Mouse (Mus musculus): ENCODE results near the gene Bcl2l11. TPM values are rescaled to one million over a fixed set of nuclear protein-coding genes. Genes with fewer than 3 reads are reported as not detected.
A peak's percentile ranks its signal among the peaks of the same experiment; 100 is the strongest.

Bcl2l11 gene
- polyA plus RNA-seq, 1 experiment from 2014 or later: 25.6 TPM

GRCm38 (mm10) chr2:128166623-128167423 lies 41.0 kb downstream of the Bcl2l11 start:
- no peak for ATAC-seq (ENCODE audit: low FRiP score, low TSS enrichment)
- 54% methylated on average over 13 of the region's 13 CpGs for WGBS
- no peaks in the 10 kb centered on the region for H3K36me3 ChIP-seq (ENCODE audit: insufficient read depth, low read length)
- peaks cover 4% of the 10 kb centered on the region; the same call in 1 of the 2 replicates for H3K4me1 ChIP-seq (ENCODE audit: insufficient read depth, low read length)
- no peak overlapping the region for H3K4me2 ChIP-seq (replicated peaks; ENCODE audit: low read depth, low read length)
- no peak overlapping the region for H3K9ac ChIP-seq (replicated peaks; ENCODE audit: low read length)
- no peaks in the 10 kb centered on the region for H3K27me3 ChIP-seq (ENCODE audit: insufficient read depth, low read length)
- H3K9me3 ChIP-seq (ENCODE audit: low read length): no peaks in the 10 kb centered on the region
- 0 out of 2 replicates have a peak overlapping the region, but pooled peaks have one; percentile 16 for H3K27ac ChIP-seq (ENCODE audit: low read length)
- no peak overlapping the region for H3K4me3 ChIP-seq (ENCODE audit: low read length)

DNA sequence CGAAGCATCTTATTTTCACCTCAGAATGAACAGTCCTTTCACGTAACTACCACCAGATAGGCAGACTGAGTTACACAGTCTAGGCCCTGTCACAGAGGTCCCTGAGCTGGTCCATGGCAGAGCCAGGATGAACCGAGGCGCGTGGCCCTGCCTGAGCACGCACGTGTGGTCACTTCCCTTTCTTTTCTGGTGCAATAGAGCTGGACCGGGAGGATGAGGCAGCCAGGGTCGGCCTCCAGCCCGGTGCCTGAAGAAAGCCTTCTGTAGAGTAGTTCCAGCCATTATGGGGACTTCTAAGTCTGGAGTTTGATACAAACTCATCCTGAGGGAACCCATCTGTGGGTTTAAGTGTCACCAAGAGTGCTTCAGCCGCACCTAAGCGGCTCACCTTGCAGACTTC lies 42.1 kb downstream of the Bcl2l11 start:
- Histone ChIP-seq H3K4me3 (ENCODE audit: low read length) (no peak overlapping the region), H3K27me3 (ENCODE audit: insufficient read depth, low read length) (no peaks in the 10 kb centered on the region), H3K27ac (ENCODE audit: low read length) (no peak overlapping the region), H3K36me3 (ENCODE audit: insufficient read depth, low read length) (no peaks in the 10 kb centered on the region), H3K4me2 (replicated peaks; ENCODE audit: low read depth, low read length) (no peak overlapping the region), H3K9me3 (ENCODE audit: low read length) (no peaks in the 10 kb centered on the region), H3K4me1 (ENCODE audit: insufficient read depth, low read length) (peaks cover 4% of the 10 kb centered on the region; the same call in 1 of the 2 replicates), H3K9ac (replicated peaks; ENCODE audit: low read length) (no peak overlapping the region)
- 89% methylated on average over 12 of the region's 12 CpGs for WGBS
- ATAC-seq (ENCODE audit: low FRiP score, low TSS enrichment): no peak

DNA sequence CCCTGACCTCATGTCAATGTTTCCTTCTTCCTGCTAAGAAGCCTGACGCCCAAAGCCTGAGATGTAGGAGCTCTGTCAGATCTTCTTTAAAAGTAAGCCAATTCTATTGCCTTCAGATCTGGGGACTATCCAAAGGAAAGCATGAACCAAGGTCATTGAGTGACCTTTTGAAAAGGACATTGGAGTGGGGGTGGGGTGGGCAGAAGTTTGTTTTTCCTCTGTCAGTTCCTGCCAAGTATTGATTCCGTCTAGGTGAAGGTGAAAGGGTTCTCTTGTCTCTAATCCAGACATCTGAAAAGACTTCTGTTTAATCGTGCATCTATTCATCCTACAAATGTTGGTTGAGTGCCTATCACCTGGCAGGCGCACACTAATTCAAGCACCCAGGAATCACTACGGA lies 43.6 kb downstream of the Bcl2l11 start:
- WGBS: 85% methylated on average over 5 of the region's 5 CpGs

DNA sequence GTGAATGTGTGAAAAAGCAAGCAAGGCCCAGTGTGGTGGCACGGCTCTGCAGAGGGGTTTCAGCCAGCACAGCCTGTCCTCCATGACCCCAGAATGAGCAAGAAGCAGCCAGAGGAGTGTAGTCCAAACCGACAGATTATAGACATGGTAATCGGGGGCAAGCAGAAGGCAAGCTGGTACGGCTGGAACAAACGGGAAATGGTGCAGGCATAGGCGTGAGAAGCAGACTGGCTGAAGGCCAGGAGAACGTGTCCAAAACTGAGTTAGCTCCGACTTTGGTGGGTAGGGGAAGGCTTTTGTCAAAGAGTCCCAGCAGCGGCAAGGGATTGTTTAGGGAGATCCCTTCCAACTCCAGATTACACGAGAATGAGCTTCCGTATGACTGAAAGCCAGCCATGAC lies 44.1 kb downstream of the Bcl2l11 start:
- Histone ChIP-seq H3K36me3 (ENCODE audit: insufficient read depth, low read length) (no peaks in the 10 kb centered on the region), H3K27ac (ENCODE audit: low read length) (no peak overlapping the region), H3K9ac (replicated peaks; ENCODE audit: low read length) (no peak overlapping the region), H3K27me3 (ENCODE audit: insufficient read depth, low read length) (no peaks in the 10 kb centered on the region), H3K9me3 (ENCODE audit: low read length) (no peaks in the 10 kb centered on the region), H3K4me1 (ENCODE audit: insufficient read depth, low read length) (peaks cover 17% of the 10 kb centered on the region), H3K4me3 (ENCODE audit: low read length) (no peak overlapping the region), H3K4me2 (replicated peaks; ENCODE audit: low read depth, low read length) (no peak overlapping the region)
- no peak for ATAC-seq (ENCODE audit: low FRiP score, low TSS enrichment)
- WGBS: 84% methylated on average over 11 of the region's 11 CpGs

More for the DNA sequence above, 43.6 kb downstream of the Bcl2l11 start:
- no peak overlapping the region for H3K4me2 ChIP-seq (replicated peaks; ENCODE audit: low read depth, low read length)
- no peak overlapping the region for H3K27ac ChIP-seq (ENCODE audit: low read length)
- no peak overlapping the region for H3K4me3 ChIP-seq (ENCODE audit: low read length)
- H3K9ac ChIP-seq (replicated peaks; ENCODE audit: low read length): no peak overlapping the region
- no peaks in the 10 kb centered on the region for H3K36me3 ChIP-seq (ENCODE audit: insufficient read depth, low read length)
- H3K4me1 ChIP-seq (ENCODE audit: insufficient read depth, low read length): peaks cover 13% of the 10 kb centered on the region; the same call in 1 of the 2 replicates
- no peaks in the 10 kb centered on the region for H3K9me3 ChIP-seq (ENCODE audit: low read length)
- ATAC-seq (ENCODE audit: low FRiP score, low TSS enrichment): no peak
- no peaks in the 10 kb centered on the region for H3K27me3 ChIP-seq (ENCODE audit: insufficient read depth, low read length)

- Histone ChIP-seq H3K9me3 (ENCODE audit: low read length) (no peaks in the 10 kb centered on the region), H3K9ac (replicated peaks; ENCODE audit: low read length) (no peak overlapping the region), H3K27me3 (ENCODE audit: insufficient read depth, low read length) (no peaks in the 10 kb centered on the region), H3K4me1 (ENCODE audit: insufficient read depth, low read length) (peaks cover 19% of the 10 kb centered on the region), H3K4me3 (ENCODE audit: low read length) (no peak overlapping the region), H3K36me3 (ENCODE audit: insufficient read depth, low read length) (no peaks in the 10 kb centered on the region), H3K4me2 (replicated peaks; ENCODE audit: low read depth, low read length) (no peak overlapping the region), H3K27ac (ENCODE audit: low read length) (no peak overlapping the region)
- no peak for ATAC-seq (ENCODE audit: low FRiP score, low TSS enrichment)
- 94% methylated on average over 3 of the region's 3 CpGs for WGBS
Observed at GRCm38 (mm10) chr2:128170614-128171013, 44.8 kb downstream of the Bcl2l11 start.

DNA sequence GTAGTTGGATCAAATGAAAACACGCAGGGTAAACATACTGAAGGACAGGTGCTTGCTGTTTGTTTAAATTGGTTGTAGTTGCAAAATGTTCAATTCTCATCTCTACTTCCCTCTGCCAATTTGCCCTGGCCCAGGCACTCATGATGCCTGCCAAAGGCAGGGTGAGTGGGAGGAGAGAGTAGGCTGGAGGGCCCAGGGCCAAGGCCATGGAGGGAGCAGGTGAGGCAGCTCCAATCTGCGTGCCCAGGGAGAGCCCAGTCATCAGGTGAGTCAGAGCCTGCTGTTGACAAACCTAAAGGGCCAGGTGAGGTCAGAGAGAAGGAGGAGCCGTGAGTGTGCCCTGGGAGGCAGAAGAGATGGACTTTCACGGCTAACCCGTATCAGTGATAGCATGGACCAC lies 46.4 kb downstream of the Bcl2l11 start:
- Histone ChIP-seq H3K36me3 (ENCODE audit: insufficient read depth, low read length) (no peaks in the 10 kb centered on the region), H3K4me3 (ENCODE audit: low read length) (no peak overlapping the region), H3K27ac (ENCODE audit: low read length) (no peak overlapping the region), H3K9ac (replicated peaks; ENCODE audit: low read length) (no peak overlapping the region), H3K4me2 (replicated peaks; ENCODE audit: low read depth, low read length) (no peak overlapping the region), H3K4me1 (ENCODE audit: insufficient read depth, low read length) (peaks cover 25% of the 10 kb centered on the region), H3K9me3 (ENCODE audit: low read length) (no peaks in the 10 kb centered on the region), H3K27me3 (ENCODE audit: insufficient read depth, low read length) (no peaks in the 10 kb centered on the region)
- ATAC-seq (ENCODE audit: low FRiP score, low TSS enrichment): no peak
- WGBS: 92% methylated on average over 5 of the region's 5 CpGs

- Histone ChIP-seq H3K36me3 (ENCODE audit: insufficient read depth, low read length) (no peaks in the 10 kb centered on the region), H3K4me3 (ENCODE audit: low read length) (no peak overlapping the region), H3K9ac (replicated peaks; ENCODE audit: low read length) (no peak overlapping the region), H3K4me2 (replicated peaks; ENCODE audit: low read depth, low read length) (no peak overlapping the region), H3K27ac (ENCODE audit: low read length) (no peak overlapping the region), H3K4me1 (ENCODE audit: insufficient read depth, low read length) (peaks cover 31% of the 10 kb centered on the region), H3K9me3 (ENCODE audit: low read length) (no peaks in the 10 kb centered on the region), H3K27me3 (ENCODE audit: insufficient read depth, low read length) (no peaks in the 10 kb centered on the region)
- WGBS: 32% methylated on average over 5 of the region's 5 CpGs
- no peak for ATAC-seq (ENCODE audit: low FRiP score, low TSS enrichment)
Observed at GRCm38 (mm10) chr2:128174176-128174575, 48.3 kb downstream of the Bcl2l11 start.

DNA sequence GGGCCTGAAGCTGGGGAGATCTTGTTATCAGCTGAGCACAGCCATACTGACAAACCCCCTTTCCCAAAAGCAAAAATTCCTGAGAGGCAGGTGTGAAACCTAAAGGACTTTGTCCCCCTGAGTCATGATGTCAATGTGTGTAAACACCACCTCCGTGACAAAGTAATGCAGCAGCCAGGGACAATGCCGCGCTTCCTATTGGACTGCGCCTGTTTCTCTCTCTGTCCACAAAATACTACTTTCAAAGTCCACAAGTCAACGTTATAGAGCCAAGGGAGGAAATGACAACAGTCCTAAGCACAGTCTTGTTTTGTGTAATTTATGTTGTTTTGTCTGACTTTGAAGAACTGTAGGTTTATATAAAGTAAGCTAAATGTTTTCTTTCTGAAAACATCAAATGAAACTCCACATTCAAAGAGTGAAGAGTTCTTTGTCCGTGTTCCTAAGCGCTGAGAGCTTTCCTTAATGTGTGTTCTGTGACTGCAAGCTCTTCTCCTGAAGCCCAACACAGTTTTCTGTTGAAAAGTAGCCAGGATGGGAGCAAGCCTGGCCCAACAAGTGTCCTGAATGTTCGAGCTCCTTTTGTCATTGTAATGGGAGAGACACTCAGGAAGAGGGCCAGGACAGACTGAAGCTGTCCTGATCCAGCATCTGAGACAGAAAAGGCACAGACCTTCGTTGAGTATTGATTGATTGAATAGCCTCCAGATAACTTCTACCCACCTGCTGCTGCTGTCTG lies 48.9 kb downstream of the Bcl2l11 start:
- H3K9ac ChIP-seq (replicated peaks; ENCODE audit: low read length): no peak overlapping the region
- no peak overlapping the region for H3K4me2 ChIP-seq (replicated peaks; ENCODE audit: low read depth, low read length)
- H3K36me3 ChIP-seq (ENCODE audit: insufficient read depth, low read length): no peaks in the 10 kb centered on the region
- no peak overlapping the region for H3K27ac ChIP-seq (ENCODE audit: low read length)
- 37% methylated on average over 9 of the region's 9 CpGs for WGBS
- no peaks in the 10 kb centered on the region for H3K9me3 ChIP-seq (ENCODE audit: low read length)
- no peak overlapping the region for H3K4me3 ChIP-seq (ENCODE audit: low read length)
- peaks cover 36% of the 10 kb centered on the region for H3K4me1 ChIP-seq (ENCODE audit: insufficient read depth, low read length)
- ATAC-seq (ENCODE audit: low FRiP score, low TSS enrichment): no peak
- no peaks in the 10 kb centered on the region for H3K27me3 ChIP-seq (ENCODE audit: insufficient read depth, low read length)

GRCm38 (mm10) chr2:128175625-128176024 lies 49.8 kb downstream of the Bcl2l11 start:
- peaks cover 43% of the 10 kb centered on the region for H3K4me1 ChIP-seq (ENCODE audit: insufficient read depth, low read length)
- 92% methylated on average over 6 of the region's 6 CpGs for WGBS
- H3K27me3 ChIP-seq (ENCODE audit: insufficient read depth, low read length): no peaks in the 10 kb centered on the region

More at GRCm38 (mm10) chr2:128175625-128176024, 49.8 kb downstream of the Bcl2l11 start:
- Histone ChIP-seq H3K4me2 (replicated peaks; ENCODE audit: low read depth, low read length) (no peak overlapping the region), H3K9ac (replicated peaks; ENCODE audit: low read length) (no peak overlapping the region), H3K4me3 (ENCODE audit: low read length) (no peak overlapping the region), H3K36me3 (ENCODE audit: insufficient read depth, low read length) (no peaks in the 10 kb centered on the region), H3K9me3 (ENCODE audit: low read length) (no peaks in the 10 kb centered on the region), H3K27ac (ENCODE audit: low read length) (no peak overlapping the region)
- no peak for ATAC-seq (ENCODE audit: low FRiP score, low TSS enrichment)

All from kidney, embryonic 16.5 days (tissue).